Mouse (Mus musculus) cerebral cortex, adult 2 months (tissue): ENCODE data around the gene Snrk.

Source experiments
- WGBS: fragments of 180-500 bp; shearing (Covaris S2); methylation state at CpG from one replicate; pipeline ENCODE4 v1.1.7; 2018; 5-methylcytosine and 5-hydroxymethylcytosine counted together

Snrk gene

GRCm38 (mm10) chr9:122146124-122146870 lies 29.2 kb downstream of the Snrk start:
- WGBS, result 55% methylated on average over 4 of the region's 4 CpGs

GRCm38 (mm10) chr9:122148356-122148755 lies 31.3 kb downstream of the Snrk start:
- WGBS, result 63% methylated on average over 3 of the region's 3 CpGs

GRCm38 (mm10) chr9:122149997-122150826 lies 33.1 kb downstream of the Snrk start:
- 82% methylated on average over 9 of the region's 9 CpGs for WGBS

GRCm38 (mm10) chr9:122152063-122152462 lies 35.0 kb downstream of the Snrk start:
- WGBS, result 89% methylated on average over 4 of the region's 4 CpGs

- WGBS, result 57% methylated on average over 1 of the region's 1 CpGs
These were observed 35.4 kb downstream of the Snrk start for GRCm38 (mm10) chr9:122152501-122152900.

GRCm38 (mm10) chr9:122153436-122153835 lies 36.4 kb downstream of the Snrk start:
- 84% methylated on average over 3 of the region's 3 CpGs for WGBS

GRCm38 (mm10) chr9:122155193-122155592 lies 38.1 kb downstream of the Snrk start:
- 79% methylated on average over 1 of the region's 1 CpGs for WGBS

- WGBS, result 77% methylated on average over 5 of the region's 5 CpGs
These were observed 39.5 kb downstream of the Snrk start for GRCm38 (mm10) chr9:122156389-122157078.

GRCm38 (mm10) chr9:122157079-122157441 lies 40.0 kb downstream of the Snrk start:
- WGBS, result 77% methylated on average over 14 of the region's 14 CpGs

- 95% methylated on average over 4 of the region's 4 CpGs for WGBS
These were observed 47.5 kb downstream of the Snrk start for GRCm38 (mm10) chr9:122164535-122164934.

- 85% methylated on average over 5 of the region's 5 CpGs for WGBS
These were observed 50.7 kb downstream of the Snrk start for GRCm38 (mm10) chr9:122167719-122168118.

- WGBS, result 37% methylated on average over 6 of the region's 6 CpGs
These were observed 52.8 kb downstream of the Snrk start for GRCm38 (mm10) chr9:122169901-122170300.

GRCm38 (mm10) chr9:122172612-122173186 lies 55.6 kb downstream of the Snrk start:
- 89% methylated on average over 11 of the region's 11 CpGs for WGBS

GRCm38 (mm10) chr9:122173405-122174233 lies 56.6 kb downstream of the Snrk start:
- WGBS, result 74% methylated on average over 9 of the region's 9 CpGs

- WGBS, result 93% methylated on average over 6 of the region's 6 CpGs
These were observed 57.7 kb downstream of the Snrk start for GRCm38 (mm10) chr9:122174723-122175122.

- 80% methylated on average over 7 of the region's 7 CpGs for WGBS
These were observed 60.5 kb downstream of the Snrk start for GRCm38 (mm10) chr9:122177256-122178220.

GRCm38 (mm10) chr9:122178427-122178826 lies 61.4 kb downstream of the Snrk start:
- 69% methylated on average over 4 of the region's 4 CpGs for whole genome bisulfite sequencing

GRCm38 (mm10) chr9:122180105-122180504 lies 63.0 kb downstream of the Snrk start:
- 89% methylated on average over 3 of the region's 3 CpGs for WGBS

- 84% methylated on average over 4 of the region's 4 CpGs for WGBS
These were observed 66.0 kb downstream of the Snrk start for GRCm38 (mm10) chr9:122183074-122183473.

GRCm38 (mm10) chr9:122184329-122184728 lies 67.3 kb downstream of the Snrk start:
- WGBS, result 87% methylated on average over 3 of the region's 3 CpGs
